Mouse (Mus musculus) liver, embryonic 15.5 days (tissue): Measurements from ENCODE around the gene Mrps21. TPM values are rescaled to one million over a fixed set of nuclear protein-coding genes. Genes with fewer than 3 reads are reported as not detected.

Experiments used
- ATAC-seq: fragments of 200-750 bp; cut with Nextera tagmentation; 2 replicates; pipeline ENCODE4 v1.8.0; 2017; ENCODE audit warnings: moderate number of reproducible peaks, mild to moderate bottlenecking, moderate library complexity; ENCODE audit not compliant: insufficient read depth
- H3K27ac ChIP-seq: fragments of 300-500 bp; sonication (generic); replicated peaks from 2 replicates; pipeline ENCODE4 v1.5.1; 2015; ENCODE audit warnings: mild to moderate bottlenecking, inconsistent platforms
- H3K27me3 ChIP-seq: fragments of 300-500 bp; sonication (generic); 2 replicates; pipeline ENCODE4 v1.6.1; 2015; ENCODE audit warnings: mild to moderate bottlenecking, inconsistent platforms
- H3K36me3 ChIP-seq: fragments of 300-500 bp; sonication (generic); replicated peaks from 2 replicates; pipeline ENCODE4 v1.6.1; 2015; ENCODE audit warnings: moderate library complexity, mild to moderate bottlenecking, inconsistent platforms
- H3K4me1 ChIP-seq: fragments of 300-500 bp; sonication (generic); replicated peaks from 2 replicates; pipeline ENCODE4 v1.6.1; 2015; ENCODE audit warnings: inconsistent platforms
- H3K4me2 ChIP-seq: fragments of 300-500 bp; sonication (generic); 2 replicates; pipeline ENCODE4 v1.6.1; 2015; ENCODE audit warnings: moderate library complexity, mild to moderate bottlenecking, inconsistent platforms
- H3K4me3 ChIP-seq: fragments of 300-500 bp; sonication (generic); replicated peaks from 2 replicates; pipeline ENCODE4 v1.5.1; 2015; ENCODE audit warnings: mild to moderate bottlenecking, inconsistent platforms
- H3K9ac ChIP-seq: fragments of 300-500 bp; sonication (generic); 2 replicates; pipeline ENCODE4 v1.6.1; 2015; ENCODE audit warnings: moderate library complexity, mild to moderate bottlenecking, inconsistent platforms
- H3K9me3 ChIP-seq: fragments of 300-500 bp; sonication (generic); replicated peaks from 2 replicates; pipeline ENCODE4 v1.6.1; 2016; ENCODE audit warnings: inconsistent platforms
- WGBS: fragments of 180-500 bp; shearing (Covaris S2); methylation state at CpG from one replicate; pipeline ENCODE4 v1.1.7; 2015; ENCODE audit warnings: mixed read lengths; ENCODE audit not compliant: insufficient replicate concordance; 5-methylcytosine and 5-hydroxymethylcytosine counted together
- polyA plus RNA-seq: library from polyadenylated mRNA; unstranded; fragments of >200 nt; fragmentation: Nextera tagmentation; extraction: Ambion mirVana; gene quantifications from 2 replicates; pipeline ENCODE4 v1.2.1, GENCODE M21; 2015

The Mrps21 gene
- polyA plus RNA-seq, 1 experiment from 2014 or later: 166 TPM

DNA sequence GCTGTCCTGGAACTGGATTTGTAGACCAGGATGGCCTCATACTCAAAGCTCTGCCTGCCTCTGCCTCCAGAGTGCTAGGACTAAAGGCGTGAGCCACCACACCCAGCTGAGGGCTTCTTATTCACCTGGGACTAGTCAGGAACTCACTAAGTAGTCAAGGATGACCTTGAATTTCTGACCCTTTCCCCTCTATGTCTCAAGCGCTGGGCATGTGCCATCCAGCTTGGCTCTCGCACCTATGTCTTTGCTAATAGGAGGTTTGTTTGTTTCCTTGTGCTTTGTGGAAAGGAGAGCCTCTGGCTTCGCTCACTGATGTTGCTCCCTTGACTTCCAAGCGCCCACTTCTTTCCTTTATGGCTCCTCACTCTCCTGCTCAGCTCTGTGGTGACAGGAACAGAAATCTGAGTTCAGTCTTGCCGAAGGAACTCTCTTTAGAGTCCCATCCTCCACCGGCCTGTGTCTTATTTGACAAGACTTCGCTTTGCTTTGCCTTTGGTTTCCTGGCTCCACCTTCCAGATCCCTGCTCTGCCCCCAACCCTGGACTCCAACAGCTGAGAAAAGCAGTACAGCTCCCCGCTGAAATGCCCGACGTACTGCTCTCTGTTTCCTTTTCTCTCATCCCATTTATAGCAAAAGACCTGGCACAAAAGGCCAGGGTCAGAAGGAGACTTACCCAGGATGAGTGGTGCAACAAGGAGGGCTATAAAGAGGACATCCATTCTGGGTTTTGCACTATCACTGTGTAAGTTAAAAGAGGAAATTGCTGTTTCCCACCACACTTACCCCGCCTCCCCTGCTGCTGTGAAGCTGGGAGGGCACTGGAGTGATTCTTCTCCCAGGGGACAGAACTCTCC lies 20.1 kb upstream of the Mrps21 start, which contains the start of gene BC028528:
TSS of gene BC028528 (minus strand) at position 795 of the 855 bp plus-strand sequence.
- peak within 1 kb of the TSS; percentile 61 for H3K27ac ChIP-seq
- peaks cover 9% of the 10 kb centered on the region; the same call in 1 of the 2 replicates for H3K27me3 ChIP-seq
- ATAC-seq: no peak
- peak within 1 kb of the TSS; percentile 87 for H3K4me2 ChIP-seq
- no peaks in the 10 kb centered on the region for H3K9me3 ChIP-seq
- peaks cover 44% of the 10 kb centered on the region for H3K4me1 ChIP-seq
- WGBS: 19% methylated on average over 12 of the region's 12 CpGs
- H3K4me3 ChIP-seq: peak within 1 kb of the TSS; percentile 19
- peak within 1 kb of the TSS; percentile 10; the same call in 1 of the 2 replicates for H3K9ac ChIP-seq
- no peaks in the 10 kb centered on the region for H3K36me3 ChIP-seq

DNA sequence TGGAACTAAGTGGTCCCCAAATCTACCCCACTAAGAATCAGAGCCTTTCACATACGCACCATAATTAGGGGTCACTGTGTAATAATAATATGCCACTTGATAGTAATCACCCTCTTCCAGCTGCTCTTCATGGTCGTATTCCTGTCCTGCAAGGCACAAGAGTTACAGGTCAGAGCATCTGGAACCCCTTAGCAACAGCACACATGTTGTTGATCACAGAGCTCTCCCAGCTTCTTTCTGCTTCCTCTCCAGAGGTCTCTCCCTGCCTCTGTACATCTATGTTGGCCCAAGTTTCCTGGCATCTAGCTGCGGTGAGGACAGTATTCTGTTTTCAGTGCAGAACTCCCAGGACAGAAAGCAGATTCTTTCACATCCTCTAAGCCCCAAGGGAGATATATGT lies 18.3 kb upstream of the Mrps21 start:
- 72% methylated on average over 3 of the region's 3 CpGs for WGBS
- no peak for ATAC-seq

DNA sequence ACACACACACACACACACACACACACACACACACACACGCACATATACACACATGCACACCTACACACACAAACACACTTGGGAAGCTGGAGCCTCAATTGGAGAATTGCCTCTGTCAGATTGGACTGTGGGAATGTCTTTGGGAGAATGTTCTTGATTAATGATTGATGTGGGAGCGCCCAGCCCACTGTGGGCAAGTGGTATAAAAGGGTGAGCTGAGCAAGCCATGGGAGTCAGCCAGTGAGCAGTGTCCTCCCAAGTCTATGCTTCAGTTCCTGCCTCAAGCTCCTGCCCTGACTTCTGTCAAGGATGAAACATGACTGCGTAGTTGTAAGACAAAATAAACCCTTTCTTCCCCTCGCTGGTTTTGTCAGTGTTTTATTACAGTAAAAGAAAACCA lies 16.3 kb upstream of the Mrps21 start:
- Histone ChIP-seq H3K9me3 (no peaks in the 10 kb centered on the region), H3K4me1 (peaks cover 40% of the 10 kb centered on the region), H3K4me3 (no peak overlapping the region), H3K27me3 (peaks cover 23% of the 10 kb centered on the region), H3K36me3 (no peaks in the 10 kb centered on the region), H3K27ac (no peak overlapping the region), H3K9ac (no peak overlapping the region), H3K4me2 (no peak overlapping the region)
- ATAC-seq: no peak
- WGBS: 66% methylated on average over 4 of the region's 4 CpGs

More for the DNA sequence above, 18.3 kb upstream of the Mrps21 start:
- H3K9me3 ChIP-seq: no peaks in the 10 kb centered on the region
- H3K27me3 ChIP-seq: peaks cover 15% of the 10 kb centered on the region; the same call in 1 of the 2 replicates
- H3K4me1 ChIP-seq: peaks cover 43% of the 10 kb centered on the region
- no peak overlapping the region for H3K4me2 ChIP-seq
- H3K27ac ChIP-seq: no peak overlapping the region
- no peak overlapping the region for H3K9ac ChIP-seq
- H3K4me3 ChIP-seq: no peak overlapping the region
- H3K36me3 ChIP-seq: no peaks in the 10 kb centered on the region

DNA sequence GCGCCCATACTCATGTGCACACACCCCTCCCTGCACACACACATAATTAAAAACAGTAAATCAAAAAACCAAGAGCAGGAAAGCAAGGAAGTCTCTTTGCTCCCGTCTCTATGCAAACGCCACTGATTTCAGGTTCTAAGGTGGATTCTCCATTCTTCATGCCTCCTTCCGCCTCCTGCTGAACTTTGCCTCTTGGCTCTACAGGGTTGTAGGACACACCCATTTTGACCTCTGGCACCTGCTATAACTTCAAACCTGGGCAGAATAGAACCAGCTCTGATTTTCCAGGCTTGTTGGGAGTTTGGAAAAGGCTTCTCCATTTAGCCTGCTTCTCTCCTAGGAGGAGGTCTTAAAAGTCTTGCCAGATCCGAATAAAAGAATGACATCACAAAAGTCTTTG lies 13.1 kb upstream of the Mrps21 start:
- Histone ChIP-seq H3K4me3 (no peak overlapping the region), H3K36me3 (no peaks in the 10 kb centered on the region), H3K9ac (no peak overlapping the region), H3K4me1 (peaks cover 31% of the 10 kb centered on the region), H3K4me2 (no peak overlapping the region), H3K27ac (no peak overlapping the region), H3K27me3 (peaks cover 39% of the 10 kb centered on the region), H3K9me3 (no peaks in the 10 kb centered on the region)
- no peak for ATAC-seq
- WGBS: 74% methylated on average over 5 of the region's 5 CpGs

DNA sequence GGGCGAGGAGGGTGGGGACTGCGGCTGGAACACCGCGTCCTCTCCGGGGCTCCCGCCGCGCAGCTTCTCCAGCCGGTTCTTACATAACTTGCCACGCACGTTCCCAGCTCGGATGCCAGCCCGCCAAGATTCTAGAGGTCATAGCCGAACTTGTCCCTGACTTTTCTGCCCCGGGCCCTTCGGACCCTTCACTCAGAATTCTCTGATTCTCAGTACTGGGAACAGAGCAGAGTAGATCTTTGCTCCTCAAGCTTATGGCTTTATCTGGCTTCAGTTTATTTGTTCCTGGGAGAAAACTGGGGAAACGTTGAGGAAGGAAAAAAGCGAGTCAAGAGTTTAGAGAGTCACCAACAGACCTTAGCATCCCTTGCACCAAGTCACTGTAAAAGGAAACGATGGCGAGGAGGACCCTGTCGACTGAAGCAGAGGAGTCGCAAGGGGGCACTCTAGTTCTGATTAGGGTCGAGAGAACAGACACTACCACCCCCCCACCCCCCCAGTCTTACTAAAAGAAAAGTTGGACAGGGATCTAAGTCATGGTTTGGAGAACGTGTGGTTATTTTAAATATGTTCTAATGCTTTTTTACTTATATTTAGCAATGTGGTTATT lies 11.6 kb upstream of the Mrps21 start:
- peaks cover 31% of the 10 kb centered on the region for H3K4me1 ChIP-seq
- H3K27ac ChIP-seq: no peak overlapping the region
- H3K9me3 ChIP-seq: no peaks in the 10 kb centered on the region
- no peak for ATAC-seq
- WGBS: 3% methylated on average over 24 of the region's 24 CpGs
- H3K9ac ChIP-seq: peak overlapping the region; percentile 43; the same call in 1 of the 2 replicates
- H3K4me3 ChIP-seq: peak overlapping the region; percentile 58
- H3K4me2 ChIP-seq: peak overlapping the region; percentile 95
- peaks cover 39% of the 10 kb centered on the region for H3K27me3 ChIP-seq
- H3K36me3 ChIP-seq: no peaks in the 10 kb centered on the region

DNA sequence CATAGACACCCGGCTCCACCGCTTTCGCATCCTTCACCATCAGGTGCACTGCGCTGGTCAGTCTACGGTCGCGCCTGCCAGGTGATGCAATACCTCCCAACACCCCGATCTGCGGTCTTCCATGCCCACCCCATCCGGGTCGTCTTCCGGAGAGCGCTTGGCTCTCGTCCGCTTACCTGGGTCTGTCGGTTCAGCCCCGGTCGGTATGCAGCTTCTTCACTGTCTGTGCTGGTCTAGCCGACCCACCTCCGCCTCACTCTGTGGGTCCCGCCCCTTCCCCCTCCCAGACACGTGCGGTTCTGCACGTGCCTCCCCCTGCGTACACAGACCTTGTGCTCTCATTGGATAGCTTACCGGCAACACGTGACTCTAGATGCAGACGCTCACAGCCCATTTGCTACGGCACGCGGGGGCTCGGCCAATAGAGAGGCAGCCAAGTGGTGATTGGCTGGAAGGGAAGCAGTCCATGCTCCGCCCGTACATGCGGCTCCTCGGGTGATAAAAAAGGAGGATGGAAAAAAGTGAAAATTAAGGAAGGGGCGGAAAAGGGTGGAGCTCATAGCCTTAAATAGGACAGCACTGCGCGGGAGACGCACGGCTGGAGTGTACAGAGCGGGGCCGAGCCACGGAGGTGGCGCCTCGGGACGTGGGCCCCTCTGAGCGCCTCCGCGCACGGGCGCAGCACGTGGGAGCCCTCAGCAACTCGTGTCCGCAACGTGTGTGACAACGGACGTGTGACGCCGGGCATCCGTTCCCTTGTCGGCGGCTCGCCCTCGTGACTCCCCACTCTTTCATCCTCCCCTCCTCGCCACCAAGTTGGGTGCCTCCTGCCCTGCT lies 10.9 kb upstream of the Mrps21 start, which contains the start of gene Ciart:
TSS of gene Ciart (minus strand) at position 273 of the 837 bp plus-strand sequence.
- H3K27ac ChIP-seq: no peak within 1 kb of the TSS
- under 1% methylated on average over 66 of the region's 66 CpGs for WGBS
- peak within 1 kb of the TSS; percentile 43; the same call in 1 of the 2 replicates for H3K9ac ChIP-seq
- H3K4me3 ChIP-seq: peak within 1 kb of the TSS; percentile 58
- peak within 1 kb of the TSS; percentile 95 for H3K4me2 ChIP-seq
- peaks cover 31% of the 10 kb centered on the region for H3K4me1 ChIP-seq
- H3K9me3 ChIP-seq: no peaks in the 10 kb centered on the region
- H3K36me3 ChIP-seq: no peaks in the 10 kb centered on the region
- peaks cover 39% of the 10 kb centered on the region for H3K27me3 ChIP-seq
- ATAC-seq: peak; percentile 94

DNA sequence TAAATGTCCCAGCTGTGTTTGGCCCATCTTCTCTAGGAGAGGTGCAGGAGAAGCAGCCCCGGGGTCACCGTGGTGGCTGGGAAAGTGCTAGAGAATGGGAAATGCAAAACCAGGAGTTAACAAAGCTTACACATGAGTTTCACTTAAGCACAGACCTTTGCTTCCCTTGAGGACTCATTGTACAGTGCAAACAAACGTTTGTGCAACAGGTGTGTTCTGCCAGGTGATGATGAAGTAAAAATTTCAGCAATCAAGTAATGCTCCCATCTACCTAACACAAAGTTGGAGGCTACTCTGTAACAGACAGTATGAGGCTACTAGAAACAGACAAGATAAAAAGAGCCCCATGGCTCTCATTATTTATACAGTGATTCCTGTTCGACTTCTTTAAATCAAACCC lies 7.7 kb upstream of the Mrps21 start:
- Histone ChIP-seq H3K36me3 (no peaks in the 10 kb centered on the region), H3K9me3 (no peaks in the 10 kb centered on the region), H3K4me3 (no peak overlapping the region), H3K9ac (no peak overlapping the region), H3K4me1 (peaks cover 38% of the 10 kb centered on the region), H3K4me2 (no peak overlapping the region), H3K27me3 (peaks cover 30% of the 10 kb centered on the region), H3K27ac (no peak overlapping the region)
- no peak for ATAC-seq
- WGBS: 68% methylated on average over 4 of the region's 4 CpGs

DNA sequence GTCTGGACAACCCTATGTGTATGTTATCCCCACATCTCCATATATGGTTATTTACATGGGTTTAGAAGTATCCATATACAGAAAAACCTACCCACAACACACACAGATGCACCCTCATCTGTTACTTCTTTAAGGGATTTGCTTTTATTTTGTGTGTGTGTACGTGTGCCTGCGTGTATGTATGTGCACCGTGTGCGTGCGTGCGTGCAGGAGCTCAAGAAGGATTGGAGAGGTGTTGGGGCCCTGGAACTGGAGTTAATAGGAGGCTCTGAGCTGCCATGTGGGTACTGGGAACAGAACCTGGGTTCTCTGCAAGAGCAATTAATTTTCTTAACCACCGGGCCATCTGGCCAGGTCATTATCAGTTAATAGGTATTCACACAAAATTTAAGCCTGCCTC lies 729 bp upstream of the Mrps21 start:
- H3K27me3 ChIP-seq: no peaks in the 10 kb centered on the region
- WGBS: 58% methylated on average over 7 of the region's 7 CpGs
- peak overlapping the region; percentile 70 for H3K4me3 ChIP-seq
- peaks cover 36% of the 10 kb centered on the region for H3K4me1 ChIP-seq
- peak overlapping the region; percentile 71 for H3K9ac ChIP-seq
- peak overlapping the region; percentile 76 for H3K4me2 ChIP-seq
- peak overlapping the region; percentile 85 for H3K27ac ChIP-seq
- peaks cover 24% of the 10 kb centered on the region for H3K36me3 ChIP-seq
- H3K9me3 ChIP-seq: no peaks in the 10 kb centered on the region
- ATAC-seq: no peak

DNA sequence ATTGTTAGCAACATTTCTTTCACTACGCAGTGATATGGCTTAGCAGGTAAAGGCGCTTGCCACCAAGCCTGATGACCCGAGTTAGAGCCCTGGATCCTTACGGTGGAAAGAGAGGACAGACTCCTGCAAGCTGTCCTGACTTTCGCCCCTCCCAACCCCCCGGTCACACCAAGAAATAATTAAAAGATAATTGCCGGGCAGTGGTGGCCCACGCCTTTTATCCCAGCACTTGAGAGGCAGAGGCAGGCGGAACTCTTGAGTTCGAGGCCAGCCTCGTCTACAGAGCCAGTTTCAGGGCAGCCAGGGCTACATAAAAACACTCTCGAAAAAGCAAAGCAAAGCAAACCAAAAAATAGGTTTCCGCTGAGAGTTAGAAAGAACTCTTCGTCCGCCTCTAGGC lies 343 bp downstream of the Mrps21 start:
- 3% methylated on average over 15 of the region's 15 CpGs for WGBS
- H3K9me3 ChIP-seq: no peaks in the 10 kb centered on the region

DNA sequence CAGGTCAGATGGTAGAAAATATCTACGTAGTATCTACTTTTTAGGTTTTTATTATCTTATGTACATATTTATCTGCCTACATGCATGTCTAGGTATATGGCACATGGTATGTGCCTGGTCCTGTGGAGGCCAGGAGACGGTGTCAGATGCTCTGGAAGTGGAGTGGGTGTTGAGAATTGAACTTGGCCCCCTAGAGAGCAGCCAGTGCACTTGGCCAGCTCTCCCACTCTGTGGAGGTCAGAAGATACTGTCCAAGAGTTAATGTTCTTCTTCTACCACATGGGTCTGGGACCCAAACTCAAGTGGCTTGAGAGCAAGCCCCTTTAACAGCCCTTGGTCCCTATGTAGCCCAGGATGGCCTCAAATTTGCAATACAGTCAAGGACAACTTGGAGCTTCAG lies 3.9 kb downstream of the Mrps21 start:
- Histone ChIP-seq H3K9ac (no peak overlapping the region), H3K9me3 (no peaks in the 10 kb centered on the region), H3K27me3 (no peaks in the 10 kb centered on the region), H3K4me1 (peaks cover 17% of the 10 kb centered on the region), H3K4me3 (no peak overlapping the region), H3K27ac (no peak overlapping the region), H3K4me2 (no peak overlapping the region), H3K36me3 (peaks cover 60% of the 10 kb centered on the region)
- ATAC-seq: no peak
- 86% methylated on average over 2 of the region's 2 CpGs for WGBS

More for the DNA sequence above, 343 bp downstream of the Mrps21 start:
- ATAC-seq: peak; percentile 49
- peaks cover 36% of the 10 kb centered on the region for H3K4me1 ChIP-seq
- peak overlapping the region; percentile 70 for H3K4me3 ChIP-seq
- H3K9ac ChIP-seq: peak overlapping the region; percentile 71
- peak overlapping the region; percentile 76 for H3K4me2 ChIP-seq
- H3K27ac ChIP-seq: peak overlapping the region; percentile 85
- no peaks in the 10 kb centered on the region for H3K27me3 ChIP-seq
- H3K36me3 ChIP-seq: peaks cover 32% of the 10 kb centered on the region
